Mouse (Mus musculus) neural tube, embryonic 14.5 days (tissue): ENCODE data around the gene S100a2. TPM values are rescaled to one million over a fixed set of nuclear protein-coding genes. Genes with fewer than 3 reads are reported as not detected.

Experiments
- ATAC-seq: fragments of 200-750 bp; cut with Nextera tagmentation; 2 replicates; pipeline ENCODE4 v1.8.0; 2017; ENCODE audit warnings: low read depth, mild to moderate bottlenecking, moderate TSS enrichment, moderate library complexity
- H3K27ac ChIP-seq: fragments of 300-500 bp; sonication (generic); 2 replicates; pipeline ENCODE4 v1.5.1; 2014; ENCODE audit warnings: low read depth, mild to moderate bottlenecking, control low read depth, low read length, moderate library complexity, mixed read lengths
- H3K27me3 ChIP-seq: fragments of 300-500 bp; sonication (generic); 2 replicates; pipeline ENCODE4 v1.6.1; 2014; ENCODE audit warnings: low read length; ENCODE audit not compliant: control insufficient read depth, insufficient read depth
- H3K36me3 ChIP-seq: fragments of 300-500 bp; sonication (generic); 2 replicates; pipeline ENCODE4 v1.6.1; 2014; ENCODE audit warnings: low read length, mixed read lengths; ENCODE audit not compliant: control insufficient read depth, insufficient read depth
- H3K4me1 ChIP-seq: fragments of 300-500 bp; sonication (generic); 2 replicates; pipeline ENCODE4 v1.6.1; 2014; ENCODE audit warnings: low read length; ENCODE audit not compliant: control insufficient read depth, insufficient read depth
- H3K4me2 ChIP-seq: fragments of 300-500 bp; sonication (generic); 2 replicates; pipeline ENCODE4 v1.6.1; 2014; ENCODE audit warnings: mild to moderate bottlenecking, low read depth, low read length, control low read depth
- H3K4me3 ChIP-seq: fragments of 300-500 bp; sonication (generic); 2 replicates; pipeline ENCODE4 v1.5.1; 2014; ENCODE audit warnings: low read depth, low read length, control low read depth, mixed read lengths
- H3K9ac ChIP-seq: fragments of 300-500 bp; sonication (generic); replicated peaks from 2 replicates; pipeline ENCODE4 v1.6.1; 2014; ENCODE audit warnings: low read depth, mild to moderate bottlenecking, control low read depth, low read length, mixed read lengths
- H3K9me3 ChIP-seq: fragments of 300-500 bp; sonication (generic); 2 replicates; pipeline ENCODE4 v1.6.1; 2016; ENCODE audit warnings: low read length; ENCODE audit not compliant: control insufficient read depth
- WGBS: fragments of 180-500 bp; shearing (Covaris S2); extraction: QIAGEN DNeasy Blood & Tissue Kit; methylation state at CpG from one replicate; pipeline ENCODE4 v1.1.7; 2014; 5-methylcytosine and 5-hydroxymethylcytosine counted together
- polyA plus RNA-seq: library from polyadenylated mRNA; unstranded; fragments of >200 nt; fragmentation: Nextera tagmentation; extraction: Ambion mirVana; gene quantifications from 2 replicates; pipeline ENCODE4 v1.2.1, GENCODE M21; 2014

S100a2 gene
- polyA plus RNA-seq, 1 experiment from 2014 or later: not detected

DNA sequence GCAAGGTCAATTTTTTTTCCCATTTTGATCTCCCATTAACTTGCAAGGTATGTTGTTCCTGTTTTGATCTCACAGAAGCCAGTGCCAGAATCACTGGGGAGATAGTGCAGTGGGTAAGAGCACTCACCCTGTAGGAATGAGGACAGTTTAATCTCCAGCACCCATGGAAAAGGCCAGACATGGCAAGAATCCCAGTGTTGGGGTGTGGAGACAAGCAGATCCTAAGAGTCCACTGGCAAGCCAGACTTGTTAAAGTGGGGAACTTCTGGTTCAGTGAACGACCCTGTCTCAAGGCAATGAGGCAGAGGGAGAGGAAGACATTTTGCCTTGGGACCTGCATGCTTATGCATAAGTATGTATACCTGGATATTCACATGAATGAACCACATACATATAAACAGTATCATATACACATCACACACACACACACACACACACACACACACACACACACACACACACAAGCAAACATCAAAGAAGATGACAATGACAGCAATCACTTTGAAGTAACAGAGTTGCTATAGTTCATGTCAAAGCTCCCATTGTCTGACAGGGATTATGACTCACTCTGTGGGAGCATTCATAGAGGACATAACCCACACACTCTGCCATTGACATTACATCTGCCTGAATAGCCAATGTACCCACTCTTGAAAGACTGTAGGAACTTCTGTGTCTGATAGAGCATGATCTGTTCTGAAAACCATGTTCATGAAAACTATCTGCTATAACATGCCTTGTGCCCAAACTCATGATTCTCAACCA lies 48.6 kb downstream of the S100a2 start:
- H3K36me3 ChIP-seq: no peaks in the 10 kb centered on the region

DNA sequence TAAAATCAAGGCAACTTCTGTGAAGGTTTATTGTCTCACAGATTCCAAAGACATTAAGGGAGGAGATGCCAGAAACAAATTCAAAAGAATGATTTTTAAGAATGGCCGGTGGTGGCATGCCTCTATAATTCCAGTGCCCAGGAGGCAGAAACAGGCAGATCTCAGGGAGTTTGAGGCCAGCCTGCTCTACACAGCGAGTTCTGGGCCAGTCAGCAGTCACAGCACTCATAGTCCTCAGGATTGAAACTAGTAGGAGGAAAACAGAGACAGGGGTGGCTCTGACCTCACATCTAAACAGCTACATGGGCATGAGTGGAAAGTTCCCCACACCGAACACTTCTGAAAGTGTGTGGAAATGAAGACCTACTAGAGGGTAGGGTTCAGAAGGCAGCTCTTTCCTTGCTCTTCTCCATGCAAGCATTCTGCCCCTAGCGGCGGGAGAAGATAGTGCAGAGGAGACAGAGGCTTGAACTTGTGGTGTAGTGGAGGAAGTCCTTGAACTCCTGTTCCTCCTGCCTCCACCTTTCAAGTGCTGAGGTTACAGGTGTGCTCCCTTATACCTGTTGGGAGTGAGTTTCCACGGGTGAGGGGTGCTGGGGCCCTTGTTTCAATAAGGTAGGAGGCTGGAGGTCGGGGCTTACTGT lies 49.6 kb downstream of the S100a2 start:
- 55% methylated on average over 7 of the region's 7 CpGs for WGBS
- H3K27ac ChIP-seq: no peak overlapping the region
- H3K27me3 ChIP-seq: no peaks in the 10 kb centered on the region
- no peaks in the 10 kb centered on the region for H3K36me3 ChIP-seq
- H3K4me1 ChIP-seq: no peaks in the 10 kb centered on the region
- ATAC-seq: no peak
- no peaks in the 10 kb centered on the region for H3K9me3 ChIP-seq
- H3K4me3 ChIP-seq: no peak overlapping the region
- no peak overlapping the region for H3K4me2 ChIP-seq
- no peak overlapping the region for H3K9ac ChIP-seq

More for the DNA sequence above, 48.6 kb downstream of the S100a2 start:
- H3K27ac ChIP-seq: no peak overlapping the region
- H3K9me3 ChIP-seq: no peaks in the 10 kb centered on the region
- no peak overlapping the region for H3K4me2 ChIP-seq
- H3K9ac ChIP-seq: no peak overlapping the region
- no peak overlapping the region for H3K4me3 ChIP-seq
- no peak for ATAC-seq
- no peaks in the 10 kb centered on the region for H3K27me3 ChIP-seq
- 88% methylated on average over 1 of the region's 1 CpGs for WGBS
- H3K4me1 ChIP-seq: no peaks in the 10 kb centered on the region

DNA sequence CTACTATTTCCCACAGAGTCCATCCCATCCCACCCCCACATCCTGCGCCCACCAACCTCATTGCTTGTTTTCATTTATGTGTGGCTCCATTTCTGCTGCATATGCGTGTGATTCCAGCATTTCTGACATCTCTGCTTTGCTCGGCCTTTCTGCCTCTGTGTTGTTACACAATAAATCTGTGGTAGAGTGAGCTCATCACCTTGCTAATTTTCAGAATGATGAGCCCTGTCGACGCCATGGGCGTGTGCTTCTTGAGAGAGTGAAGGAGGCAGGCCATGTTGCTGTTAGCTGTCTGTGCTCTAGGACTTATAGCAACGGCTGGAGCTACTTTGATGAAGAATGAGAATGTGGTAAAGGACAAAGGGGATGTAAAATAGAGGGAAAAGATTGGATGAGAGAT lies 50.9 kb downstream of the S100a2 start:
- Histone ChIP-seq H3K27me3 (no peaks in the 10 kb centered on the region), H3K4me1 (no peaks in the 10 kb centered on the region), H3K27ac (no peak overlapping the region), H3K4me3 (no peak overlapping the region), H3K9ac (no peak overlapping the region), H3K9me3 (no peaks in the 10 kb centered on the region), H3K4me2 (no peak overlapping the region), H3K36me3 (no peaks in the 10 kb centered on the region)
- WGBS: 82% methylated on average over 7 of the region's 7 CpGs
- ATAC-seq: no peak

Other genes starting within 250 kb of the S100a2 start
- 21.3 and 21.7 TPM in 2 replicates for gene Slc27a3, start 200.3 kb upstream of the S100a2 start, polyA plus RNA-seq
- gene Ints3, start 156.6 kb upstream of the S100a2 start, polyA plus RNA-seq: 30.1 and 35.2 TPM in 2 replicates
- 1.4 and 4.0 TPM in 2 replicates for gene Npr1, start 124.4 kb upstream of the S100a2 start, polyA plus RNA-seq
- gene Ilf2, start 114.1 kb upstream of the S100a2 start, polyA plus RNA-seq: 262 and 269 TPM in 2 replicates
- 106 and 112 TPM in 2 replicates for gene Snapin, start 99.2 kb upstream of the S100a2 start, polyA plus RNA-seq
- 116 and 123 TPM in 2 replicates for gene Chtop, start 80.7 kb upstream of the S100a2 start, polyA plus RNA-seq
- gene S100a1, start 75.9 kb upstream of the S100a2 start, polyA plus RNA-seq: 15.8 and 18.6 TPM in 2 replicates
- 6.9 and 11.0 TPM in 2 replicates for gene S100a13, start 75.8 kb upstream of the S100a2 start, polyA plus RNA-seq
- not detected in 2 replicates for gene S100a14, start 63.4 kb upstream of the S100a2 start, polyA plus RNA-seq
- 22.5 and 33.3 TPM in 2 replicates for gene S100a16, start 53.0 kb upstream of the S100a2 start, polyA plus RNA-seq
- 0.31 and 2.0 TPM in 2 replicates for gene S100a3, start 29.7 kb upstream of the S100a2 start, polyA plus RNA-seq
- not detected in 2 replicates for gene Gm42674, start 11.7 kb downstream of the S100a2 start, polyA plus RNA-seq
- 1.2 TPM in 1 of 2 replicates, not detected in the other for gene S100a4, start 13.5 kb downstream of the S100a2 start, polyA plus RNA-seq
- gene S100a5, start 18.3 kb downstream of the S100a2 start, polyA plus RNA-seq: not detected in 2 replicates
- gene S100a6, start 22.6 kb downstream of the S100a2 start, polyA plus RNA-seq: 11.8 and 27.5 TPM in 2 replicates
- not detected in 2 replicates for gene S100a7a, start 63.8 kb downstream of the S100a2 start, polyA plus RNA-seq
- 1.8 and 9.7 TPM in 2 replicates for gene S100a8, start 78.7 kb downstream of the S100a2 start, polyA plus RNA-seq
- gene S100a9, start 105.5 kb downstream of the S100a2 start, polyA plus RNA-seq: 0.46 and 7.1 TPM in 2 replicates
- not detected in 2 replicates for gene Pglyrp4, start 136.7 kb downstream of the S100a2 start, polyA plus RNA-seq
- gene Gm5849, start 187.6 kb downstream of the S100a2 start, polyA plus RNA-seq: not detected in 2 replicates